Mouse (Mus musculus): ENCODE measurements around the gene Vmn2r22. TPM values are rescaled to one million over a fixed set of nuclear protein-coding genes. Genes with fewer than 3 reads are reported as not detected.
"Not testable (repeated sequence)": the region's sequence is repeated elsewhere in the genome, so short reads cannot be mapped to it uniquely, and the experiment has no call there.

Gene Vmn2r22
- polyA plus RNA-seq (2014; fragmentation: Nextera tagmentation; extraction: Ambion mirVana) = not detected in 2 replicates

- H3K9me3 ChIP-seq (ENCODE audit: control insufficient read depth, low read length); H3K4me3 ChIP-seq (ENCODE audit: low read depth, low read length); H3K9ac ChIP-seq (ENCODE audit: low read length); H3K27ac ChIP-seq (ENCODE audit: low read depth, low read length); H3K4me1 ChIP-seq (ENCODE audit: control insufficient read depth, insufficient read depth, low read length); DNase-seq (ENCODE audit: low spot score); ATAC-seq (ENCODE audit: insufficient read depth, low FRiP score, low TSS enrichment); H3K27me3 ChIP-seq (ENCODE audit: control insufficient read depth, insufficient read depth, low read length); H3K36me3 ChIP-seq (ENCODE audit: control insufficient read depth, insufficient read depth, low read length); H3K4me2 ChIP-seq (ENCODE audit: low read depth): not testable (repeated sequence)
- 84% methylated on average over 3 of the region's 3 CpGs for WGBS
Measured at GRCm38 (mm10) chr6:123650625-123651024, at the start of gene Vmn2r22. Gene Vmn2r22 (minus strand): TSS chr6:123650725.

- H3K27me3 ChIP-seq (ENCODE audit: control insufficient read depth, insufficient read depth, low read length) = no peaks in the 10 kb centered on the region
- no peak for DNase-seq (ENCODE audit: low spot score)
- no peaks in the 10 kb centered on the region for H3K9me3 ChIP-seq (ENCODE audit: control insufficient read depth, low read length)
- no peak overlapping the region for H3K27ac ChIP-seq (ENCODE audit: low read depth, low read length)
- no peak overlapping the region for H3K9ac ChIP-seq (ENCODE audit: low read length)
- no peaks in the 10 kb centered on the region for H3K4me1 ChIP-seq (ENCODE audit: control insufficient read depth, insufficient read depth, low read length)
- peak; percentile 62 for ATAC-seq (ENCODE audit: insufficient read depth, low FRiP score, low TSS enrichment)
- H3K4me3 ChIP-seq (ENCODE audit: low read depth, low read length) = no peak overlapping the region
- no peak overlapping the region for H3K4me2 ChIP-seq (ENCODE audit: low read depth)
- no peaks in the 10 kb centered on the region for H3K36me3 ChIP-seq (ENCODE audit: control insufficient read depth, insufficient read depth, low read length)
Measured at GRCm38 (mm10) chr6:123697213-123697612, 46.7 kb upstream of the Vmn2r22 start.

GRCm38 (mm10) chr6:123696639-123697038, 46.1 kb upstream of the Vmn2r22 start:
- H3K4me2 ChIP-seq (ENCODE audit: low read depth); H3K27me3 ChIP-seq (ENCODE audit: control insufficient read depth, insufficient read depth, low read length); H3K4me1 ChIP-seq (ENCODE audit: control insufficient read depth, insufficient read depth, low read length); H3K36me3 ChIP-seq (ENCODE audit: control insufficient read depth, insufficient read depth, low read length); H3K9me3 ChIP-seq (ENCODE audit: control insufficient read depth, low read length); H3K9ac ChIP-seq (ENCODE audit: low read length); DNase-seq (ENCODE audit: low spot score); H3K4me3 ChIP-seq (ENCODE audit: low read depth, low read length); H3K27ac ChIP-seq (ENCODE audit: low read depth, low read length): not testable (repeated sequence)
- ATAC-seq (ENCODE audit: insufficient read depth, low FRiP score, low TSS enrichment) = peak; percentile 16; the same call in 1 of the 2 replicates
- WGBS = 32% methylated on average over 1 of the region's 1 CpGs

- ATAC-seq (ENCODE audit: insufficient read depth, low FRiP score, low TSS enrichment) (no peak), DNase-seq (ENCODE audit: low spot score) (no peak)
- Histone ChIP-seq H3K27me3 (ENCODE audit: control insufficient read depth, insufficient read depth, low read length) (no peaks in the 10 kb centered on the region), H3K4me1 (ENCODE audit: control insufficient read depth, insufficient read depth, low read length) (no peaks in the 10 kb centered on the region), H3K36me3 (ENCODE audit: control insufficient read depth, insufficient read depth, low read length) (no peaks in the 10 kb centered on the region), H3K27ac (ENCODE audit: low read depth, low read length) (no peak overlapping the region), H3K9ac (ENCODE audit: low read length) (no peak overlapping the region), H3K9me3 (ENCODE audit: control insufficient read depth, low read length) (no peaks in the 10 kb centered on the region), H3K4me3 (ENCODE audit: low read depth, low read length) (no peak overlapping the region), H3K4me2 (ENCODE audit: low read depth) (no peak overlapping the region)
- 64% methylated on average over 6 of the region's 6 CpGs for WGBS
Measured at GRCm38 (mm10) chr6:123657040-123657439, 6.5 kb upstream of the Vmn2r22 start.

GRCm38 (mm10) chr6:123639394-123639793, 11.1 kb downstream of the Vmn2r22 start:
- H3K4me2 ChIP-seq (ENCODE audit: low read depth); H3K9ac ChIP-seq (ENCODE audit: low read length); H3K27me3 ChIP-seq (ENCODE audit: control insufficient read depth, insufficient read depth, low read length); H3K36me3 ChIP-seq (ENCODE audit: control insufficient read depth, insufficient read depth, low read length); H3K9me3 ChIP-seq (ENCODE audit: control insufficient read depth, low read length); DNase-seq (ENCODE audit: low spot score); H3K4me3 ChIP-seq (ENCODE audit: low read depth, low read length); ATAC-seq (ENCODE audit: insufficient read depth, low FRiP score, low TSS enrichment); H3K27ac ChIP-seq (ENCODE audit: low read depth, low read length); H3K4me1 ChIP-seq (ENCODE audit: control insufficient read depth, insufficient read depth, low read length): not testable (repeated sequence)
- 87% methylated on average over 4 of the region's 4 CpGs for WGBS

- not testable (repeated sequence) for H3K27ac ChIP-seq (ENCODE audit: low read depth, low read length); H3K27me3 ChIP-seq (ENCODE audit: control insufficient read depth, insufficient read depth, low read length); H3K36me3 ChIP-seq (ENCODE audit: control insufficient read depth, insufficient read depth, low read length); H3K9me3 ChIP-seq (ENCODE audit: control insufficient read depth, low read length); H3K4me3 ChIP-seq (ENCODE audit: low read depth, low read length); H3K4me1 ChIP-seq (ENCODE audit: control insufficient read depth, insufficient read depth, low read length); H3K9ac ChIP-seq (ENCODE audit: low read length); ATAC-seq (ENCODE audit: insufficient read depth, low FRiP score, low TSS enrichment); DNase-seq (ENCODE audit: low spot score); H3K4me2 ChIP-seq (ENCODE audit: low read depth)
- WGBS = no CpG with 5 or more reads among the region's 2 CpGs
Measured at GRCm38 (mm10) chr6:123623784-123624183, 26.7 kb downstream of the Vmn2r22 start.

- not testable (repeated sequence) for H3K36me3 ChIP-seq (ENCODE audit: control insufficient read depth, insufficient read depth, low read length); H3K27ac ChIP-seq (ENCODE audit: low read depth, low read length); H3K27me3 ChIP-seq (ENCODE audit: control insufficient read depth, insufficient read depth, low read length); H3K4me1 ChIP-seq (ENCODE audit: control insufficient read depth, insufficient read depth, low read length); H3K4me3 ChIP-seq (ENCODE audit: low read depth, low read length); H3K9me3 ChIP-seq (ENCODE audit: control insufficient read depth, low read length); ATAC-seq (ENCODE audit: insufficient read depth, low FRiP score, low TSS enrichment); H3K9ac ChIP-seq (ENCODE audit: low read length); H3K4me2 ChIP-seq (ENCODE audit: low read depth); DNase-seq (ENCODE audit: low spot score)
- WGBS = no CpG with 5 or more reads among the region's 5 CpGs
Measured at GRCm38 (mm10) chr6:123588368-123588767, 62.2 kb downstream of the Vmn2r22 start.

GRCm38 (mm10) chr6:123587796-123588328, 62.7 kb downstream of the Vmn2r22 start:
- not testable (repeated sequence) for H3K27ac ChIP-seq (ENCODE audit: low read depth, low read length); ATAC-seq (ENCODE audit: insufficient read depth, low FRiP score, low TSS enrichment); H3K27me3 ChIP-seq (ENCODE audit: control insufficient read depth, insufficient read depth, low read length); DNase-seq (ENCODE audit: low spot score); H3K36me3 ChIP-seq (ENCODE audit: control insufficient read depth, insufficient read depth, low read length); H3K9ac ChIP-seq (ENCODE audit: low read length); H3K4me1 ChIP-seq (ENCODE audit: control insufficient read depth, insufficient read depth, low read length); H3K4me3 ChIP-seq (ENCODE audit: low read depth, low read length); H3K4me2 ChIP-seq (ENCODE audit: low read depth); H3K9me3 ChIP-seq (ENCODE audit: control insufficient read depth, low read length)
- whole genome bisulfite sequencing = no CpG with 5 or more reads among the region's 2 CpGs

- not testable (repeated sequence) for H3K9me3 ChIP-seq (ENCODE audit: control insufficient read depth, low read length); ATAC-seq (ENCODE audit: insufficient read depth, low FRiP score, low TSS enrichment); H3K4me1 ChIP-seq (ENCODE audit: control insufficient read depth, insufficient read depth, low read length); H3K27ac ChIP-seq (ENCODE audit: low read depth, low read length); H3K36me3 ChIP-seq (ENCODE audit: control insufficient read depth, insufficient read depth, low read length); H3K4me3 ChIP-seq (ENCODE audit: low read depth, low read length); DNase-seq (ENCODE audit: low spot score); H3K9ac ChIP-seq (ENCODE audit: low read length); H3K27me3 ChIP-seq (ENCODE audit: control insufficient read depth, insufficient read depth, low read length); H3K4me2 ChIP-seq (ENCODE audit: low read depth)
- no CpG with 5 or more reads among the region's 1 CpGs for WGBS
Measured at GRCm38 (mm10) chr6:123583988-123584387, 66.5 kb downstream of the Vmn2r22 start.
